Mouse (Mus musculus) pancreas, adult 10 weeks (tissue): ENCODE measurements around the gene Rundc3a. TPM values are rescaled to one million over a fixed set of nuclear protein-coding genes. Genes with fewer than 3 reads are reported as not detected.

Experiments used
- polyA plus RNA-seq: library from polyadenylated mRNA; stranded (reverse); fragments of 350-450 nt; fragmentation: Illumina TruSeq; extraction: RNeasy Lipid Tissue Mini Kit (QIAGEN cat#74804); gene quantifications from one replicate; pipeline ENCODE4 v1.2.3, GENCODE M21; 2015; ENCODE audit warnings: low read depth, low replicate concordance; ENCODE audit not compliant: insufficient read depth

Rundc3a gene
- polyA plus RNA-seq = 8.0 TPM

GRCm38 (mm10) chr11:102393238-102393634 lies at the start of gene Rundc3a:
Gene Rundc3a (plus strand): TSS chr11:102393403.

GRCm38 (mm10) chr11:102366103-102366502 lies 27.1 kb upstream of the Rundc3a start, which contains the start of gene Slc4a1:
Gene Slc4a1 (minus strand): TSS chr11:102366203.

GRCm38 (mm10) chr11:102407834-102408215 lies 14.6 kb downstream of the Rundc3a start, which contains the start of gene Slc25a39:
Gene Slc25a39 (minus strand): TSS chr11:102407946.

GRCm38 (mm10) chr11:102430121-102431017 lies 37.2 kb downstream of the Rundc3a start, which contains the start of gene Grn:
Gene Grn (plus strand): TSS chr11:102430315.

GRCm38 (mm10) chr11:102447497-102447896 lies 54.3 kb downstream of the Rundc3a start, which contains the start of gene Fam171a2:
Gene Fam171a2 (minus strand): TSS chr11:102447682.

Other genes starting within 250 kb of the Rundc3a start
- gene Nags, start 247.9 kb upstream of the Rundc3a start, polyA plus RNA-seq = 0.54 TPM
- gene Tmem101, start 237.0 kb upstream of the Rundc3a start, polyA plus RNA-seq = 4.6 TPM
- gene Lsm12, start 208.1 kb upstream of the Rundc3a start, polyA plus RNA-seq = 7.2 TPM
- gene G6pc3, start 203.8 kb upstream of the Rundc3a start, polyA plus RNA-seq = 15.2 TPM
- gene Hdac5, start 163.2 kb upstream of the Rundc3a start, polyA plus RNA-seq = 28.4 TPM
- gene BC030867, start 144.5 kb upstream of the Rundc3a start, polyA plus RNA-seq = not detected
- 1.0 TPM for gene Asb16, start 124.7 kb upstream of the Rundc3a start, polyA plus RNA-seq
- gene Tmub2, start 108.5 kb upstream of the Rundc3a start, polyA plus RNA-seq = 12.1 TPM
- 8.1 TPM for gene Atxn7l3, start 96.8 kb upstream of the Rundc3a start, polyA plus RNA-seq
- gene Ubtf, start 73.7 kb upstream of the Rundc3a start, polyA plus RNA-seq = 18.2 TPM
- not detected for gene Slc4a1, start 27.2 kb upstream of the Rundc3a start, polyA plus RNA-seq
- 90.0 TPM for gene Slc25a39, start 14.5 kb downstream of the Rundc3a start, polyA plus RNA-seq
- 64.6 TPM for gene Grn, start 36.9 kb downstream of the Rundc3a start, polyA plus RNA-seq
- 0.76 TPM for gene Fam171a2, start 54.3 kb downstream of the Rundc3a start, polyA plus RNA-seq
- gene Itga2b, start 76.7 kb downstream of the Rundc3a start, polyA plus RNA-seq = 3.5 TPM
- gene Gpatch8, start 163.0 kb downstream of the Rundc3a start, polyA plus RNA-seq = 3.7 TPM
- 1.8 TPM for gene Gm11627, start 186.1 kb downstream of the Rundc3a start, polyA plus RNA-seq
- gene Fzd2, start 211.0 kb downstream of the Rundc3a start, polyA plus RNA-seq = 2.2 TPM